Mouse (Mus musculus) embryonic facial prominence, embryonic 11.5 days (tissue): ENCODE measurements around the gene Gm10300. TPM values are rescaled to one million over a fixed set of nuclear protein-coding genes. Genes with fewer than 3 reads are reported as not detected.
A peak's percentile ranks its signal among the peaks of the same experiment; 100 is the strongest.

Experiments used
- ATAC-seq: fragments of 200-750 bp; cut with Nextera tagmentation; replicated peaks from 2 replicates; pipeline ENCODE4 v1.8.0; 2017; ENCODE audit warnings: low read depth; ENCODE audit not compliant: insufficient number of reproducible peaks, low FRiP score, low TSS enrichment
- DNase-seq: peaks from one replicate; pipeline ENCODE4 v3.0.0-alpha.2; 2015; ENCODE audit warnings: low spot score
- H3K27ac ChIP-seq: fragments of 300-500 bp; sonication (generic); replicated peaks from 2 replicates; pipeline ENCODE4 v1.5.1; 2014; ENCODE audit warnings: mild to moderate bottlenecking, low read depth, low read length, control low read depth
- H3K27me3 ChIP-seq: fragments of 300-500 bp; sonication (generic); 2 replicates; pipeline ENCODE4 v1.6.1; 2014; ENCODE audit warnings: mild to moderate bottlenecking, low read length, moderate library complexity, mixed read lengths; ENCODE audit not compliant: control insufficient read depth, insufficient read depth
- H3K36me3 ChIP-seq: fragments of 300-500 bp; sonication (generic); replicated peaks from 2 replicates; pipeline ENCODE4 v1.6.1; 2014; ENCODE audit warnings: low read depth, mild to moderate bottlenecking, low read length, moderate library complexity, mixed read lengths; ENCODE audit not compliant: control insufficient read depth, insufficient read depth
- H3K4me1 ChIP-seq: fragments of 300-500 bp; sonication (generic); 2 replicates; pipeline ENCODE4 v1.6.1; 2014; ENCODE audit warnings: low read length, mixed read lengths; ENCODE audit not compliant: control insufficient read depth, insufficient read depth
- H3K4me2 ChIP-seq: fragments of 300-500 bp; sonication (generic); 2 replicates; pipeline ENCODE4 v1.6.1; 2014; ENCODE audit warnings: low read depth, mild to moderate bottlenecking, control low read depth, low read length, moderate library complexity
- H3K4me3 ChIP-seq: fragments of 300-500 bp; sonication (generic); 2 replicates; pipeline ENCODE4 v1.5.1; 2014; ENCODE audit warnings: low read depth, low read length, control low read depth
- H3K9ac ChIP-seq: fragments of 300-500 bp; sonication (generic); replicated peaks from 2 replicates; pipeline ENCODE4 v1.6.1; 2014; ENCODE audit warnings: mild to moderate bottlenecking, control low read depth, low read length
- H3K9me3 ChIP-seq: fragments of 300-500 bp; sonication (generic); replicated peaks from 2 replicates; pipeline ENCODE4 v1.6.1; 2016; ENCODE audit warnings: mild to moderate bottlenecking, low read length, inconsistent platforms, mixed read lengths; ENCODE audit not compliant: control insufficient read depth
- WGBS: fragments of 180-500 bp; shearing (Covaris S2); extraction: QIAGEN DNeasy Blood & Tissue Kit; methylation state at CpG from one replicate; pipeline ENCODE4 v1.1.7; 2014; 5-methylcytosine and 5-hydroxymethylcytosine counted together
- polyA plus RNA-seq: library from polyadenylated mRNA; unstranded; fragments of >200 nt; fragmentation: Nextera tagmentation; extraction: Ambion mirVana; gene quantifications from 2 replicates; pipeline ENCODE4 v1.2.1, GENCODE M21; 2014

The Gm10300 gene
- polyA plus RNA-seq, 1 experiment from 2014 or later, result not detected

GRCm38 (mm10) chr4:132062289-132062688, 12.2 kb upstream of the Gm10300 start:
- H3K9ac ChIP-seq, result no peak overlapping the region

DNA sequence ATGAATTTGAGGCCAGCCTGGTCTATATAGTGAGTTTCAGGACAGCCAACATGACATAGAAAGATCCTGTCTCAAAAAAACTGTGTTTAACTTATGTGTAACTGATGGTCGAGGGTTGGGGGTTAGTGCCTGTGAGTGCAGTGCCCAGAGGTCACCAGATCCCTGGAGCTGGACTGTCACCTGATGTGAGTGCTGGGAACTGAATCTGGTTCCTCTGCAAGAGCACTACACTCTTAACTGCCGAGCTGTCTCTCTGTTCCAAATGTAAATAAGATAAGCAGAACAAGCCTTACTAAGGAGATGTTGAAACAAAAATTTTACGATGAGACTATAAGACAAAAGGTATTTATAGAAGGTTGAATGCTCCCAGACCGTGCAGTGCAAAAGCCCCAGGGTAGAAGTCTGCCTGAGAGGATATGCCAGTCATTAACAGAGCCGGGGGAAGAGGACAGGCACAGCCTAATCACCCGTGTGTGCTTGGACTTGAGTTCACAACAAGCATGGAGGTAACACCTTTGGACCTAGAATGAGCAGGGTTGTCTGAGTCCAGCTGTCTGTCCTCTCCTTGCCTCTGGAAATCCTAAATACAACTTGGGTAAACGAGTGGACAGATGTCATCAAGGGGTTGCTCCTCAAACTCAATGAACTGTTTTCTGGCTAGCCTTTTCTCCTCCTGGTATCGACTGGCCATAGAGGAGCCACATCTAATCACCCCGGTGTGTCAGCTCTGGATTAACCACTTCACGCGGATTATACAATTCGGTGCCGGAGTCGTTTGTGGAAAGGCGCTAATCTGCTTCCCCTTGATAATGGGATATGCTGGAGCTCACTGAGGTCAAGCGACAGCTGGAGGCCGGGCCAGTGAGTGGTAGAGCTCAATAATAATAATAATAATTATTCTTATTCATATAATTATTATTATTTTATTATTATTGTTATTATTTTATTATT, 11.3 kb upstream of the Gm10300 start:
- no peaks in the 10 kb centered on the region for H3K9me3 ChIP-seq
- H3K36me3 ChIP-seq, result no peaks in the 10 kb centered on the region
- no peak for DNase-seq
- H3K4me3 ChIP-seq, result no peak overlapping the region
- ATAC-seq, result no peak
- H3K27me3 ChIP-seq, result no peaks in the 10 kb centered on the region
- no peak overlapping the region for H3K4me2 ChIP-seq
- WGBS, result 72% methylated on average over 17 of the region's 17 CpGs
- H3K9ac ChIP-seq, result no peak overlapping the region
- no peaks in the 10 kb centered on the region; the same call in 1 of the 2 replicates for H3K4me1 ChIP-seq
- no peak overlapping the region for H3K27ac ChIP-seq

More at GRCm38 (mm10) chr4:132062289-132062688, 12.2 kb upstream of the Gm10300 start:
- no peak overlapping the region for H3K27ac ChIP-seq
- no peaks in the 10 kb centered on the region for H3K27me3 ChIP-seq
- no peaks in the 10 kb centered on the region for H3K9me3 ChIP-seq
- H3K4me3 ChIP-seq, result no peak overlapping the region
- no peaks in the 10 kb centered on the region for H3K36me3 ChIP-seq
- 54% methylated on average over 8 of the region's 8 CpGs for WGBS
- H3K4me2 ChIP-seq, result no peak overlapping the region
- H3K4me1 ChIP-seq, result no peaks in the 10 kb centered on the region
- ATAC-seq (no peak), DNase-seq (no peak)

DNA sequence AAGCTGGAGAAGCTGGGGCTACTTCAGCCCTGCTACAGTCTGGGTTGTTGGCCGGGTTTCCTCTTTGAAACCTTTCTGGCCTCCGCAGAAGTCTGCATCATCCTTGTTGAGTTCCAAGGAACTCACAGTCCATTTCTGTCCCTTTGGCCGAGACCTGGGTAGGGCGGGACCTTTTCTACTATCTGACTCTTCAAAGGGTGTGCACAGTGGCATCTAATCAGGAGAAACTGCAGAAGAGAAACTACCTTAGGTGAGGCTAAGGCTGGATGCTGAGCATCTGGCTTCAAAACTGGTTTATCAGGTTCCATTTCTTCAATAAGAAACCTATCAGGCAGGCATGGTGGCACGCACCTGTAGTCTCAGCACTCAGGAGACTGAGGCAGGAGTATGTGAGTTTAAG, 9.9 kb upstream of the Gm10300 start:
- Histone ChIP-seq H3K4me1 (no peaks in the 10 kb centered on the region; the same call in 1 of the 2 replicates), H3K9me3 (no peaks in the 10 kb centered on the region), H3K9ac (no peak overlapping the region), H3K36me3 (no peaks in the 10 kb centered on the region), H3K4me3 (no peak overlapping the region), H3K4me2 (no peak overlapping the region), H3K27ac (no peak overlapping the region), H3K27me3 (no peaks in the 10 kb centered on the region)
- ATAC-seq (no peak), DNase-seq (no peak)
- WGBS, result 83% methylated on average over 5 of the region's 5 CpGs

DNA sequence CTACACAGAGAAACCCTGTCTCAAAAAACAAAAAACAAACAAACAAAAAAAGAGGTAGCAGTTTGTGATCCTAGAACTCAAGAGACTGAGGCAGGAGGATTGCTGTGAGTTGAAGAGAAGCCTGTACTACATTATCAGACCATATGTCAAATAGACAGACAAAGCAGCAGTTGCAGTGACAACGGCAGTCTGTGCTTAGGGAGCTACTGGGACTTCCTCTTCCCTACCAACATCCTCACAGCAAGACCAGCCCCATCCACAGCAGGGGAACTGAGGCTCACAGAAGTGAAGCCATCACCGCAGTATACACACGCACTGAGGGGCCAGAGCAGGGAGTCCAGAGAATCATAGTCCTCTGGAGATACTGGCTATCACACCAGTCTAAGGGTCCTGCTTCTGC, 8.9 kb upstream of the Gm10300 start:
- Histone ChIP-seq H3K9me3 (no peaks in the 10 kb centered on the region), H3K4me2 (no peak overlapping the region), H3K36me3 (no peaks in the 10 kb centered on the region), H3K4me1 (no peaks in the 10 kb centered on the region; the same call in 1 of the 2 replicates), H3K9ac (no peak overlapping the region), H3K4me3 (no peak overlapping the region), H3K27me3 (no peaks in the 10 kb centered on the region), H3K27ac (no peak overlapping the region)
- WGBS, result 73% methylated on average over 3 of the region's 3 CpGs
- ATAC-seq, result no peak
- no peak for DNase-seq

DNA sequence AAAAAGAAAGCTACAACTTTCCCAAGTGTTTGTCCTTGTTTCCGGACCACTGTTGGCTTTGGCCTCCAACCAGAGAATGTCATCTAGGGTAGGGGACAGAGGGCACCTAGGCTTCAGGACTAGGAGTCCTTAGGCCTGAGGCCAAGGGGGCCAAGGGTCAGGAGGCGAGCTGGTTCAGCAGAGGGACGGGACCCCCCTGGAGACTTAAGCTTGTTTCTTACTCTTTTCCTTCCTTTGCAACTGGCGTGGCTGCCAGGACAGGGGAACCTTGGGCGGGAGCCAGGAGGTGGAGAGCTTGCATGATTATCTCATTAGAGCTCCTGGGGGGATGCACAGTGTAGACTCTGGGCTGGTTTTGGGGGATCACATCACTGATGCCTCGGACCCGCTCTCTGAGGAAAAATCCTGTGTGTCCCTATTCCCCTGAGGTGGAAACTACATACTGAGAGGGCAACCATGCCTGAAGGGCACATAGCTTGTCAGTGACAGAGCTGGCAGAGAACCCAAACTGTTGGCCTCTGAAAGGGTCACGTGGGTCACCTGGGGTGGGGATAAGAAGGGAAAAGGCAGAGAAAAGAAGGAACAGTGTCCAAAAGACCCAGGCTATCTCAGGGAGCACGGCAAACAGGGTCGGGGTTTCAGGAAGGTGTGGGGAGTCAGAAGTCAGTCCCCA, 8.3 kb upstream of the Gm10300 start:
- Histone ChIP-seq H3K9me3 (no peaks in the 10 kb centered on the region), H3K9ac (no peak overlapping the region), H3K27me3 (no peaks in the 10 kb centered on the region), H3K4me1 (no peaks in the 10 kb centered on the region; the same call in 1 of the 2 replicates), H3K36me3 (no peaks in the 10 kb centered on the region), H3K4me2 (no peak overlapping the region), H3K4me3 (no peak overlapping the region), H3K27ac (no peak overlapping the region)
- DNase-seq (no peak), ATAC-seq (no peak)
- WGBS, result 52% methylated on average over 10 of the region's 10 CpGs

- Histone ChIP-seq H3K9ac (peak overlapping the region; percentile 18; the same call in 1 of the 2 replicates), H3K4me3 (no peak overlapping the region), H3K36me3 (no peaks in the 10 kb centered on the region), H3K4me2 (no peak overlapping the region), H3K4me1 (no peaks in the 10 kb centered on the region; the same call in 1 of the 2 replicates), H3K27me3 (no peaks in the 10 kb centered on the region), H3K27ac (no peak overlapping the region), H3K9me3 (no peaks in the 10 kb centered on the region)
- ATAC-seq (no peak), DNase-seq (no peak)
- 86% methylated on average over 14 of the region's 14 CpGs for WGBS
These were observed 7.2 kb upstream of the Gm10300 start for GRCm38 (mm10) chr4:132067112-132067937.

DNA sequence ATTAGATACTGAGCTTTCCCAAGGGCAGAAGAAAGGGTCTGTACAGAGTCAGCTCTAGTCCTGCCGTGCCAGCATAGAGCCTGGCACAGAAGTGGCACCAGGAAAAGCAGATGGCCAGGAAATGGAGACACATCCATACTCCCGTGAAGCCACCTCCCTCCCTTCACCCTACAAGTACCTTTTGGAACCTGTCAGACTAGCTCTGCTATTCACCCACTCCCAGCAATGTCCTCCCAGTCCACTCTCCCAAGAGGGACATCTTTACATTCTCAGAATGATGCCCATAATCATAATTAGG, 6.6 kb upstream of the Gm10300 start:
- ATAC-seq (no peak), DNase-seq (no peak)
- Histone ChIP-seq H3K27me3 (no peaks in the 10 kb centered on the region), H3K9me3 (no peaks in the 10 kb centered on the region), H3K36me3 (no peaks in the 10 kb centered on the region), H3K4me2 (no peak overlapping the region), H3K27ac (no peak overlapping the region), H3K4me3 (no peak overlapping the region), H3K4me1 (no peaks in the 10 kb centered on the region; the same call in 1 of the 2 replicates), H3K9ac (peak overlapping the region; percentile 18; the same call in 1 of the 2 replicates)
- 61% methylated on average over 2 of the region's 2 CpGs for WGBS
